Mouse (Mus musculus) ES-Bruce4 (cell line): ENCODE results near the gene Tex21.

ENCODE experiments used
- CTCF ChIP-seq: IDR thresholded peaks from one replicate; pipeline ENCODE4 v1.8.1; 2011; ENCODE audit warnings: low read depth, low read length
- POLR2A ChIP-seq: IDR thresholded peaks from one replicate; pipeline ENCODE4 v1.8.1; 2011; ENCODE audit warnings: low read length; ENCODE audit not compliant: insufficient read depth

DNA sequence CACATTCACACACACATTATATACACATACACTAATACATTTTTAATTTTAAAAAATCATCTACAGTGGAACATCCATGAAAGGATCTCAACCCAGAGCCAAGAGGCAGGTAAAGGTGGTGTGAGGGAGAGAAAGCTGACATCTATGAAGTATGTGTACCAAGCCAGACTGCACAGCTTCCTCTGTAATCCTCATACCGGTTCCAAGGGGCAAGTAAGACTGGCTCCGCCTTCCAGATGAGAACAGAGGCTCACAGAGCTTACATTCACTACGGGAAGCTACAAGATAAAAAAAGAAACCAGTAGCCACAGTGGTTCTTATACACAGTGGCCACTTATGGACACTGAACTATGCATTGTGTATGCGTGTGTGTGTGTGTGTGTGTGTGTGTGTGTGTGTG lies 67.0 kb downstream of the Tex21 start:
- no peak for TF ChIP-seq POLR2A
- TF ChIP-seq CTCF: no peak
